Mouse (Mus musculus) gastrocnemius, postnatal 14 days (tissue): Measurements from ENCODE around the gene Pla1a. TPM values are rescaled to one million over a fixed set of nuclear protein-coding genes. Genes with fewer than 3 reads are reported as not detected.

ENCODE experiments used
- DNase-seq: peaks from one replicate; pipeline ENCODE4 v3.0.0; 2021; ENCODE audit warnings: mixed read lengths
- intact Hi-C: fragments of 180-260 bp; cut with DNase I; formaldehyde crosslinking; loops from one replicate; pipeline ENCODE4 v1.15.1; 2025; ENCODE audit warnings: low total_unique reads
- total RNA-seq, 2 experiments: library from RNA; stranded (reverse); gene quantifications; 2 replicates each; pipeline ENCODE4 v1.2.3; 2021

Pla1a gene
- total RNA-seq, 2 experiments from 2014 or later: 3.8 to 4.7 TPM

- no peak for DNase-seq
- intact Hi-C loops: no loop called here
Observed at GRCm38 (mm10) chr16:38442216-38442615, 9.3 kb upstream of the Pla1a start.

GRCm38 (mm10) chr16:38441611-38442010 lies 8.7 kb upstream of the Pla1a start:
- intact Hi-C loops: no loop called here
- no peak for DNase-seq

- intact Hi-C loops: no loop called here
- DNase-seq: no peak
Observed at GRCm38 (mm10) chr16:38440403-38440802, 7.5 kb upstream of the Pla1a start.

GRCm38 (mm10) chr16:38439190-38439589 lies 6.2 kb upstream of the Pla1a start:
- intact Hi-C loops: no loop called here
- no peak for DNase-seq

DNA sequence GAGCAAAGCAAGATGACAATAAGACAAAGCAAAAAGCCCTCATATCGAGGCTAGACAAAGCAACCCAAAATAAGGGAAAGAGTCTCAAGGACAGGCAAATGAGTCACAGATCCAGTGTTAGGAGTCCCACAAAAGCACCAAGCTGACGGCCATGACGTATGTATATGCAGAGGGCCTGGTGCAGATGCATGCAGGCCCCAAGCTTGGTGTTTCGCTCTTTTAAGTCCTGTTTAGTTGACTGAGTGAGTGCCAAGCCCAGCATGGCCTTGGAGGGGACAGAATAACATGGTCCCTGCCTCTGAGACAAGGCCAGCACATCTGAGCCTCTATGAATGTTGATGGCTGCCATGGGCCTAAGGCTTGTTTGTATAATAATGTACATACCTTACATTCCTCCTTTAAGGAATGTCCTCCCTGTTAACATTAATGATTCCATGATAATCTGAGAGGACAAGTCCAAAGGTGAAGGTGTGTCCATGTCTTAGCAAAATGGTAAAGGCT lies 1.4 kb upstream of the Pla1a start:
- no peak for DNase-seq
- intact Hi-C loops: no loop called here

- intact Hi-C loops: no loop called here
- no peak for DNase-seq
Observed at GRCm38 (mm10) chr16:38433514-38433913, 569 bp upstream of the Pla1a start.

- intact Hi-C loops: no loop called here
- no peak for DNase-seq
Observed at GRCm38 (mm10) chr16:38431446-38432185, 1.3 kb downstream of the Pla1a start.

DNA sequence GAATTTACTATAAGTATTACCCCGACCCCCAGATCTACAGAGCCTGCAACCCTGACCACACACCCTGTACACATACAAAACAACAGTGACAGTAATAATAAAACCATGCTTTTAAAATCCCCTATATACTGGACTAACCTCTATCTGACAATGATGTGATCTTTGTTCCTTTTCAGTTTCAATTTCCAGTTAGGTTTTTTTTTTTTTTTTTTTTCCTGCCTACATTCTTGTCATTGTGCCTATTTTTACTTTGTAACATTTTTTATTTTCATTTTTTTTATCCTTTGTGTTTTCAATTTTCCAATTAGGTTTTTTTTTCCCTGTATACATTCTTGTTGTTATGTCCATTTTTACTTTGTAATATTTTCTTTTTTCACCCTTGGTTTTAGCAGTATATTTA lies 7.1 kb downstream of the Pla1a start:
- intact Hi-C loops: no loop called here
- DNase-seq: no peak

- no peak for DNase-seq
- intact Hi-C loops: no loop called here
Observed at GRCm38 (mm10) chr16:38425374-38425773, 7.6 kb downstream of the Pla1a start.

GRCm38 (mm10) chr16:38414953-38415352 lies 18.0 kb downstream of the Pla1a start:
- no peak for DNase-seq
- intact Hi-C loops: no loop called here

DNA sequence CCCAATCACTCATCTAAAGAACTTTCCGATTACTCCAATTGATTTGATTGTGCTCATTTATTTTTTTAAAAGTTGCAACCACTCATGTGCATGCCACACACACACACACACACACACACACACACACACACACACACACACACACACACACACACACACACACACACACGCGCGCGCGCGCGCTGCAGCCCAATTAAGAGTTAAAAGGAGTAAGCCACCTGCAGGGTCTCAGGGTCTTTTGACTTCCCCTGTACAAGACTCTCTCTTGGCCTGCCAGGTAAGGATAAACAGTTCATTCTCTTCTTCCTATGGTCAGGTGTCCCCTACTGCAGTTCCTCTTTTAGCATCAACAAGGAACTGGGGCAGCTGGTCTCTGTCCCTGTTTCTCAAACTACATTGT lies 24.5 kb downstream of the Pla1a start:
- no peak for DNase-seq
- intact Hi-C loops: no loop called here

DNA sequence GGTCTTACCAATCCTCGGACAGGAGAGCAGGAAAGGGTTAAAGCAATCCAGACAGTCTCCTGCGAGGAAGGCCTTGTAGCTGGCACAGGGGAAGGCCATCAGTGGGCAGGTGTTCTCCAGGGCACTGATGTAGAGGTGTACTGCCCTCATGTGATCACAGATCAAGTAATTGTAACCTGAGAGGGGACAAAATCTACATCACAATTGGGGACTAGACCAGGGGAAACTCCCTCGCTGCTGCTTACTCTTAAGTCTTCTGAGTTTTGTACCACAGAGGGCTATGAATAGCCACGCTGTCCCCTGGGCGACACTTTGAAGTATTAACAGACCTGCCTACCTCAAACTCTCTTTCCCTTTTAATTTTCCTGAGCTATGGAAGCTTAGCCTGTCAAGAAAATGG lies 25.4 kb downstream of the Pla1a start:
- DNase-seq: no peak
- intact Hi-C loops: no loop called here

GRCm38 (mm10) chr16:38406708-38407107 lies 26.2 kb downstream of the Pla1a start:
- intact Hi-C loops: no loop called here

DNA sequence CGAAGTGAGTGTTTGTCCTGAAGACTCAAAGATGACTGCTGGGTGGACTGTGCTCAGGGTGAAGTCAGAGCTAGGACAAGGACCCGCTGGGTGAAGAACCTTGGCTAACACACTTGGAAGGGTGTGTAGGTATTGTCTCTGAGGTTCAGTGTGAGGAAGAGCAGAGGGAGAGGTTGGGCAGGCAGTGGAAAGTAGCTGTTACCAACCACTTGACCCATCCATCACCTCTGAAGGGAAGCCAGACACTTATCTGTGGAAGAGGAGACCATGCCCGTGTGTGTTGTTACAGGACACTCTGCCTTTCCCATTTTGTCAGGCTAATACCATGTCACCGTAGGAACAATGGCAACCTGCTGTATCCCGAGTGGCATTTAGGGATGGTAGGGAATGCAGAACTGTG lies 26.7 kb downstream of the Pla1a start:
- no peak for DNase-seq
- intact Hi-C loops: no loop called here

More at GRCm38 (mm10) chr16:38406708-38407107, 26.2 kb downstream of the Pla1a start:
- DNase-seq: no peak

DNA sequence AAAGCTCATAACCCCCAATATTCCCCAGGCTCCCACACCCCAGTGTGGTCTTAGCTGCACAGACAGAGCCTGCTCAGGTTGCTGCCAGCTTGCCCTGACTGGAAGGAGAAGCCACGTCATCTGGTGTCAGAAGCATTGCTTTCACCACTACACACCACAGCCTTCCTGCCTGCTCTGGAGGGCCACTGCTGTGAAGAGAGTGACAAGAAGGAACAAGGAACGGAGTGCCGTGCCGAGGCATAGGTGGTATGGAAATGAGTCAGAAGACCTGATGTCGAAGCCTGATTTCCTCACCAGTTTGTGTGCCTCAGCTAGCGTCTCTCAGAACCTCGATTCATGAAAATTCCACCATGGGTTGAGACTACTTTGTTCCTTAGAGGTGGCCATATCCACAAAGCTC lies 29.3 kb downstream of the Pla1a start:
- DNase-seq: no peak
- intact Hi-C loops: loop anchor here (5.0 kb wide), 1 partner anchor 44 kb away; no protein-coding TSS in a partner anchor

DNA sequence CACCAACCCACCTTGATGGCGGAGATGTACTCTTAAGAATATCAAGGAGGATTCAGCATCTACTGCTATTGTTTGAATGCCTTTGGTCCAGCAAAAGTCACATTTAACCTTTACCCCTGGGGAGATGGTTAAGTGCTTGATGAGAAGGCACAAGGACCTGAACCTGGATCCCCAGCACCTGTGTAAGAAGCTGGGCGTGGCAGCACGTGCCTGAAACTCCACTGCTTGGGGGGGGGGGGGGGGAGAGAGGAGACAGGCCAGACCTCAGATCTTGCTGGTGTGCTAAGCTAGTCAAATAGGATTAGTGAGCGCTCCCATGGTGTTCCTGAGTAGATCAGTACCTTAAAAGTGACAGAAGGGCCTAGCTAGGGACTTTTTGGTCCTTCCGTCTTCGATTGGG lies 31.5 kb downstream of the Pla1a start:
- DNase-seq: no peak
- intact Hi-C loops: loop anchor here (5.0 kb wide), 1 partner anchor 46 kb away; no protein-coding TSS in a partner anchor

DNA sequence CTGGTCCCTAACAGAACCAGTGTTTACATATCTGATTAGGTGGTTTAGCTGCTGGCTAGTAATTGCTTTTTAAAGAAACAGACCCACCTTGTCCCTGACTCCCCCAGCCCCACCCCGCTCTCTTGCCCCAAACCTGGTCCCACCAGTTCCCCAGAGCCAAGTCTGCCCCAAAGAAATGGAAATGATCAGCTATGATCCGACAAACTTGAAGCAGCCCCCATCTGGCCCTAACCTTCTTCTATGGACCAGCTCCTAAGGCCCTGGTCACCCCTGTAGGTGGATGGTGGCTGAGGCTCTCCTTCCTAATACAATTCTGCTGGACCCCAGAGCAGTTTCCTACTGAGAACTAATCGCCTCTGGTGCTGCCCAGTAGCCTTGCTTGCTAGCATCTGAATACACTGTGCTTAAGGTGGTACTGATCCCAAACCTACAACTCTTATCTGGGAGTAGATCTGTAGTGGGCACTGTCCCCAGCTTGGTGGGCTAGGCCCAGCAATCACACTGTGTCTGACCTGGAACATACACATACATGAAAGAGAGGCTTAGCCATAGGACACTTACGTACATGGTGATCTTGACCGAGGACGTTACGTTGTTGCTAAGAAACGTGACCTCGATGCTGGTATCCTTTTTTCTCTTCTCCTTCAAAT lies 32.5 kb downstream of the Pla1a start:
- intact Hi-C loops: loop anchor here (5.0 kb wide), 1 partner anchor 47 kb away; no protein-coding TSS in a partner anchor
- DNase-seq: no peak

GRCm38 (mm10) chr16:38399531-38400231 lies 33.3 kb downstream of the Pla1a start:
- intact Hi-C loops: loop anchor here (5.0 kb wide), 1 partner anchor 48 kb away; no protein-coding TSS in a partner anchor
- DNase-seq: peak; percentile 67

DNA sequence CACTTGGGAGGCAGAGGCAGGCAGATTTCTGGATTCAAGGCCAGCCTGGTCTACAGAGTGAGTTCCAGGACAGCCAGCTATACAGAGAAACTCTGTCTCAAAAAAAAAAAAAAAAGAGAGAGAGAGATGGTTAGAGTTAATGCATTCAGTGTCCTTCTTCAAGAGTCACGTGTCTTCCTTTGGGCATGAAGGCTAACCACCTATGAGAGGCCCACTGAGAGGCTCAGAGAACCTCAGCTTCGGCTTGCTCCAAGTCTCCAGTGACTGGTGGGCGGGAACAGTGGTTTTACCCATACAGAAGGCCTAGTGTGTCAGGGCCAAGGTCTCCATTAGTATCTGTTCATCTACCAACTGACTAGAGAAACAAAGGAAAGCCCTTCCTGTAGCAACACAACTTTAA lies 33.9 kb downstream of the Pla1a start:
- intact Hi-C loops: no loop called here
- no peak for DNase-seq

GRCm38 (mm10) chr16:38398266-38398665 lies 34.7 kb downstream of the Pla1a start:
- no peak for DNase-seq
- intact Hi-C loops: no loop called here
